Mouse (Mus musculus) MEL (cell line): ENCODE measurements around the gene Rrp12. TPM values are rescaled to one million over a fixed set of nuclear protein-coding genes. Genes with fewer than 3 reads are reported as not detected.

Experiments used
- DNase-seq: peaks from one replicate; pipeline ENCODE4 v3.0.0; 2011; ENCODE audit warnings: low read depth, low spot score
- H3K27ac ChIP-seq: 2 replicates; pipeline ENCODE4 v1.5.1; 2012; ENCODE audit warnings: low read depth, mild to moderate bottlenecking, control low read depth, low read length, moderate library complexity; ENCODE audit not compliant: control insufficient read depth
- H3K27me3 ChIP-seq, 2 experiments: fragments of 150-350 bp in 1 of 2; sonication (generic) in 1 of 2; 2 replicates each; pipeline ENCODE4 v1.6.1; 2012; ENCODE audit warnings: low read length in 2 of 2, mild to moderate bottlenecking in 2 of 2, improper control_type of control experiment in 1 of 2, moderate library complexity in 1 of 2; ENCODE audit not compliant: insufficient read depth in 2 of 2, control insufficient read depth in 1 of 2
- H3K36me3 ChIP-seq, 2 experiments: 2 replicates each; pipeline ENCODE4 v1.6.1; 2012 to 2014; ENCODE audit warnings: low read length in 2 of 2, improper control_type of control experiment in 1 of 2, inconsistent platforms in 1 of 2, mild to moderate bottlenecking in 1 of 2; ENCODE audit not compliant: insufficient read depth in 2 of 2, control insufficient read depth in 1 of 2
- H3K4me1 ChIP-seq, 2 experiments: fragments of 150-350 bp in 1 of 2; sonication (generic) in 1 of 2; 2 replicates each; pipeline ENCODE4 v1.6.1; 2012; ENCODE audit warnings: low read length in 2 of 2, improper control_type of control experiment in 1 of 2, mild to moderate bottlenecking in 1 of 2; ENCODE audit not compliant: insufficient read depth in 2 of 2, control insufficient read depth in 1 of 2
- H3K4me3 ChIP-seq, 2 experiments: fragments of 150-350 bp in 1 of 2; sonication (generic) in 1 of 2; 2 replicates each; pipeline ENCODE4 v1.5.1; 2012; ENCODE audit warnings: low read depth in 2 of 2, low read length in 2 of 2, mild to moderate bottlenecking in 2 of 2, moderate library complexity in 2 of 2, control low read depth in 1 of 2, improper control_type of control experiment in 1 of 2; ENCODE audit not compliant: control insufficient read depth in 1 of 2, insufficient read depth in 1 of 2
- H3K79me2 ChIP-seq: 2 replicates; pipeline ENCODE4 v1.6.1; 2012; ENCODE audit warnings: mild to moderate bottlenecking, low read length, moderate library complexity; ENCODE audit not compliant: control insufficient read depth, poor library complexity, insufficient read depth
- H3K9ac ChIP-seq: 2 replicates; pipeline ENCODE4 v1.6.1; 2012; ENCODE audit warnings: low read depth, mild to moderate bottlenecking, control low read depth, low read length, moderate library complexity; ENCODE audit not compliant: control insufficient read depth, poor library complexity, severe bottlenecking
- H3K9me3 ChIP-seq: fragments of 150-350 bp; sonication (generic); replicated peaks from 2 replicates; pipeline ENCODE4 v1.6.1; 2012; ENCODE audit warnings: mild to moderate bottlenecking, low read length, improper control_type of control experiment, moderate library complexity; ENCODE audit not compliant: insufficient read depth
- BHLHE40 ChIP-seq: IDR thresholded peaks from 2 replicates; pipeline ENCODE4 v1.6.1; 2012; ENCODE audit warnings: low read depth, mild to moderate bottlenecking, inconsistent platforms, low read length, improper control_type of control experiment, borderline replicate concordance
- CHD1 ChIP-seq: IDR thresholded peaks from 2 replicates; pipeline ENCODE4 v1.6.1; 2012; ENCODE audit warnings: low read depth, mild to moderate bottlenecking, inconsistent platforms, low read length, improper control_type of control experiment
- CTCF ChIP-seq, 3 experiments: IDR thresholded peaks in 2 of 3; conservative IDR thresholded peaks in 1 of 3; 2 replicates each; pipeline ENCODE4 v1.5.1; 2011 to 2012; ENCODE audit warnings: low read length in 3 of 3, low read depth in 2 of 3, mild to moderate bottlenecking in 2 of 3, improper control_type of control experiment in 1 of 3, inconsistent platforms in 1 of 3, mixed read lengths in 1 of 3, moderate library complexity in 1 of 3; ENCODE audit not compliant: control insufficient read depth in 1 of 3, insufficient read depth in 1 of 3, poor library complexity in 1 of 3, severe bottlenecking in 1 of 3
- EP300 ChIP-seq, 2 experiments: IDR thresholded peaks; 2 replicates each; pipeline ENCODE4 v1.6.1; 2011; ENCODE audit warnings: improper control_type of control experiment in 2 of 2, low read length in 2 of 2, low read depth in 1 of 2, mild to moderate bottlenecking in 1 of 2
- ETS1 ChIP-seq: IDR thresholded peaks from 2 replicates; pipeline ENCODE4 v1.6.1; 2012; ENCODE audit warnings: low read depth, mild to moderate bottlenecking, inconsistent platforms, low read length, improper control_type of control experiment, moderate library complexity
- GATA1 ChIP-seq: IDR thresholded peaks from 2 replicates; pipeline ENCODE4 v1.6.1; 2011; ENCODE audit warnings: low read depth, low read length, improper control_type of control experiment
- JUND ChIP-seq: IDR thresholded peaks from 2 replicates; pipeline ENCODE4 v1.6.1; 2011; ENCODE audit warnings: low read depth, mild to moderate bottlenecking, improper control_type of control experiment, low read length
- MXI1 ChIP-seq: IDR thresholded peaks from 2 replicates; pipeline ENCODE4 v1.6.1; 2011; ENCODE audit warnings: mild to moderate bottlenecking, low read depth, low read length, improper control_type of control experiment
- MYB ChIP-seq: IDR thresholded peaks from 2 replicates; pipeline ENCODE4 v1.6.1; 2011; ENCODE audit warnings: mild to moderate bottlenecking, low read depth, low read length, improper control_type of control experiment
- POLR2AphosphoS2 ChIP-seq: IDR thresholded peaks from 2 replicates; pipeline ENCODE4 v1.6.1; 2011; ENCODE audit warnings: low read length, improper control_type of control experiment
- POLR2AphosphoS5 ChIP-seq: IDR thresholded peaks from 2 replicates; pipeline ENCODE4 v1.6.1; 2012; ENCODE audit warnings: low read depth, borderline replicate concordance, mild to moderate bottlenecking, inconsistent platforms, low read length, moderate library complexity, mixed read lengths
- SIN3A ChIP-seq: IDR thresholded peaks from 2 replicates; pipeline ENCODE4 v1.6.1; 2012; ENCODE audit warnings: low read length, improper control_type of control experiment, inconsistent platforms
- TBP ChIP-seq: IDR thresholded peaks from 2 replicates; pipeline ENCODE4 v1.8.0; 2011; ENCODE audit warnings: low read depth, low read length, improper control_type of control experiment
- TCF12 ChIP-seq: IDR thresholded peaks from 2 replicates; pipeline ENCODE4 v1.6.1; 2014; ENCODE audit warnings: low read depth, mild to moderate bottlenecking, inconsistent platforms, low read length, improper control_type of control experiment, moderate library complexity
- ZMIZ1 ChIP-seq: IDR thresholded peaks from 2 replicates; pipeline ENCODE4 v1.6.1; 2012; ENCODE audit warnings: low read depth, mild to moderate bottlenecking, inconsistent platforms, low read length, improper control_type of control experiment, moderate library complexity
- ZNF384 ChIP-seq: IDR thresholded peaks from 2 replicates; pipeline ENCODE4 v1.6.1; 2012; ENCODE audit warnings: low read depth, mild to moderate bottlenecking, inconsistent platforms, low read length, improper control_type of control experiment
- polyA plus RNA-seq, 2 experiments: library from polyadenylated mRNA; stranded (reverse) in 1 of 2; unstranded in 1 of 2; fragments of >175 nt in 1 of 2; fragments of >200 nt in 1 of 2; gene quantifications; 2 replicates each; pipeline versions ENCODE4 v1.2.1 to v1.2.4; 2012; ENCODE audit warnings: low replicate concordance in 2 of 2, low read depth in 1 of 2; ENCODE audit not compliant: insufficient read length in 2 of 2, insufficient read depth in 1 of 2, missing spikeins in 1 of 2
- total RNA-seq: library from RNA; depleted of rRNA; stranded (reverse); fragments of 300-350 nt; gene quantifications from 2 replicates; pipeline ENCODE4 v1.2.3, GENCODE M21; 2012

The Rrp12 gene
- total and polyA plus RNA-seq, 3 experiments: 44.5 to 134 (median 106) TPM

DNA sequence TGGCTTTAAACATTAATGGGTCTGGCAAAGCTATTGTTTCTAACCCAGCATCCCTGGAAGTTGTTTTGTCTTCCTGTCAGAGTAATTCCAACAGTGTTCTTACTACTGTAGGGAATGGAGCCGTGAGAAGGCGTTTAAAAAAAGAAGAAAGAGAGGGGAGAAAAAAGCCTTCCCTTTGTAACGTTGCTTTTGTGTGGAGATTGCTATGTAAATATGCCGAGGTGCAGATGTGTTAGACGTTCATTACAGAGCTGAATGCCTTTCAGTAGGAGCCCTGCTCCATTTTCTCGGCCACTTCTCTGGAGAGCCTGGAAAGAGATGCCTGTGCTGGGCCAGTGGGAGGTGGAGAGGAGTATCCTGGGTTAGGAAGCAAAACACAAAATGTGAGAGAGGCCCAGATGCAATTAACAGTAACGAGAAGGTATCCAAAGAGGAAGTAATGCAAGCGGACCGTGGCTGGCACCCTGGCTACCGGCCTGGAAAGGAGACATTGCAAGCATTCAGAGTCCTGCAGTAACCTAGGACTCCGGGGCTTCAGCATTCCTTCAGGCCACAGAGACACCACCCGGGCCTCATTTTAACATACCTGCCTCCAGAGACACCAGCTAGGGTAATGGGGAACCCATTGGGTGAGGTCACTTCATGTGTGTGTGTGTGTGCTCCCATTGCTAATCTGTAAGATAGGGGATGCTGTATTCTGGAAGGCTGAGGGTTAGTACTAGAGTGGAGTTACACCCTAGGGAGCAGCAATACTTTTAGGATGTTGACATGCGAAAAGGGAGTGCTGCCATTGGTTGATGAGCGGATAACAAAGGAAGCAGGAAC is 45.0 kb downstream of the Rrp12 start (continued):
- TF ChIP-seq EP300 (IDR thresholded peaks at IDR 0.05; ENCODE audit: low read depth in 1 of 2, low read length in 2 of 2): peak; percentile 18 to 29; a peak in 3 of 4 replicates
- TF ChIP-seq POLR2AphosphoS5: no peak
- no peak for TF ChIP-seq JUND
- no peak for TF ChIP-seq BHLHE40

DNA sequence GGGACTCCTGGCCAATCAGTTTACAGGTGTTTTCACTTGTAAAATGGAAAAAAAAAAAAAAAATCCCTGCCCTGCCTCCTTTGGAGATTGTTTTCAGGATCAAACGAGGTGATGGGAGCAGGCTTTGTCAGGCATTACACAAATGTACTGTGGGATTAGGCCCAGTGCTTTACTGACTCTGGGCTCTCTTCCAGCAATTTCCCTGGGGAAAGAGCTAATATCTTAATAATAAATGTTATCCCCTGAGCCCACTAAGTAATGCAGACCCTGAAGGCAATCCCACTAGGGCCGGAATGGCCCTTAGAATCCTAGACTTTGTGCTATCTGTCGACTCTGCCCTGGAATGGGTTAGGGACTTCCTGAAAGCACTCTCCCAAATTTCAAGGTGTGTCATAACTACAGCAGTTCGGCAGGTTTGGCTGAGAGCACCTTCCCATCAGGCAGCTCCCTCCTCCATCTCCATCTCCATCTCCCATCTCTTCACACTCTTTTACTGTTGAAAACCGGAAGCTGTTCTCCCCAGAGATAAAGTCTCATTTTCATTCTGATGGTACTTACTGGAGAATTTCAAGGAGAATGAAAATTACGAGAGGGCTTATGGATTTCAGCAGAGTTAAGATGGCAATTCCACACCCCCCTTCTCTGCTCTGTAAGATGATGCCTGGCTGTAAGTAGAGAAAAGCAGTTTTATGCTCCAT is 45.8 kb downstream of the Rrp12 start:
- Histone ChIP-seq H3K27ac (peak overlapping the region; percentile 85), H3K36me3 (peaks cover 0 to 36% of the 10 kb centered on the region in 2 experiments; a peak in 2 of 4 replicates), H3K4me1 (peaks cover 23 to 32% of the 10 kb centered on the region in 2 experiments), H3K4me3 (peak overlapping the region; percentile 43 to 54)
- no peak for TF ChIP-seq CTCF (IDR thresholded peaks at IDR 0.05 in 2 of 3, conservative IDR thresholded peaks at IDR 0.05 in 1 of 3; ENCODE audit: control insufficient read depth in 1 of 3, insufficient read depth in 1 of 3, low read depth in 2 of 3, low read length in 3 of 3, poor library complexity in 1 of 3, severe bottlenecking in 1 of 3)
- peak; percentile 57 for TF ChIP-seq TBP
- TF ChIP-seq MXI1: peak; percentile 14; the same call in 1 of the 2 replicates
- TF ChIP-seq MYB: 0 out of 2 replicates have a peak, but pooled peaks have one; percentile 42
- TF ChIP-seq TCF12: peak; percentile 74
- TF ChIP-seq ETS1: peak; percentile 38; the same call in 1 of the 2 replicates
- peak; percentile 26; the same call in 1 of the 2 replicates for TF ChIP-seq SIN3A
- no peak for TF ChIP-seq ZMIZ1
- TF ChIP-seq POLR2AphosphoS2: no peak
- TF ChIP-seq EP300 (IDR thresholded peaks at IDR 0.05; ENCODE audit: low read depth in 1 of 2, low read length in 2 of 2): peak; percentile 56 to 83
- TF ChIP-seq GATA1: peak; percentile 78
- TF ChIP-seq ZNF384: peak; percentile 51; the same call in 1 of the 2 replicates
- TF ChIP-seq CHD1: 0 out of 2 replicates have a peak, but pooled peaks have one; percentile 2
- TF ChIP-seq, all 39 proteins: peak for 10
- no peaks in the 10 kb centered on the region for H3K27me3 ChIP-seq
- no peaks in the 10 kb centered on the region for H3K9me3 ChIP-seq
- peak overlapping the region; percentile 66 for H3K9ac ChIP-seq
- peaks cover 27% of the 10 kb centered on the region for H3K79me2 ChIP-seq
- DNase-seq: peak; percentile 72
